15 mouse cellular contexts compared by ENCODE assay signal in the genomic region with DNA sequence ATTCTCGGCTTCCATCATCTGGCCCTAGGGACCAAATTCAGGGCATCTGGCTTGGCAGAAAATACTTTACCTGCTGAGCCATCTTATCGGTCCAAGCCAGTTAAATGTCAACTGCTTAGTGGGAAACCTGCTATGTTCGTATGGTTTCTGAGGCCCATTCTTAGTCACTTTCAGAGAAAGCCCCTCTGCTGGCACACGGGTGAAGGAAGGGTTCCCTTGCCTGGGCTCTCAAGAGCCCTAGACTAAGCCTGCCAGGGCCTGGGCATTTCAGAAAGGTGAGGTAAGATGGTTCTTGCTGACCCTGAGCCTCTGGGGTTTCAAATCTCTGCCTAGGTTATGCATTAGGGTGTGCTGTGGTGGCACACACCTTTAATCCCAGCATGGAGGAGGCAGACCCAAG. TPM values are rescaled to one million over a fixed set of nuclear protein-coding genes. Genes with fewer than 3 reads are reported as not detected.
DNase-seq lines count a peak whose midpoint lies in the region; ATAC-seq and TF ChIP-seq lines count a peak whose summit lies in the region.
"Had no signal": no experiment of that assay in that cellular context is flagged by ENCODE, and none has a peak within 500 bp of the region (broad histone marks: within the 10 kb centered on the region; RNA-seq: fewer than 3 reads in every experiment).

No protein-coding gene starts in this region.

- peaks cover 25% of the 10 kb centered on the region for H3K4me1 ChIP-seq in embryonic facial prominence, embryonic 13.5 days
- H3K4me1 ChIP-seq in embryonic facial prominence, embryonic 10.5 days = peaks cover 58% of the 10 kb centered on the region
- peaks cover 23% of the 10 kb centered on the region; the same call in 1 of the 2 replicates for H3K4me1 ChIP-seq in intestine, embryonic 14.5 days (replicated peaks; ENCODE audit: control insufficient read depth, insufficient read depth, low read length)
- 0 out of 2 replicates have a peak, but pooled peaks cover 3% of the 10 kb centered on the region for H3K4me1 ChIP-seq in intestine, postnatal 0 days (replicated peaks; ENCODE audit: control insufficient read depth, insufficient read depth, low read length)
- peaks cover 16% of the 10 kb centered on the region for H3K4me1 ChIP-seq in midbrain, embryonic 13.5 days (replicated peaks)
- H3K4me1 ChIP-seq in midbrain, embryonic 11.5 days (ENCODE audit: control insufficient read depth, insufficient read depth, low read length) = peaks cover 11% of the 10 kb centered on the region
- peaks cover 6% of the 10 kb centered on the region; the same call in 1 of the 2 replicates for H3K4me1 ChIP-seq in stomach, postnatal 0 days (replicated peaks; ENCODE audit: control insufficient read depth, insufficient read depth)

- peak overlapping the region; percentile 69; the same call in 1 of the 2 replicates for H3K4me2 ChIP-seq in embryonic facial prominence, embryonic 13.5 days
- no peak overlapping the region for H3K4me2 ChIP-seq in intestine, embryonic 14.5 days (ENCODE audit: low read length)
- no peak overlapping the region for H3K4me2 ChIP-seq in intestine, postnatal 0 days (replicated peaks; ENCODE audit: low read depth)
- H3K4me2 ChIP-seq in midbrain, embryonic 13.5 days (replicated peaks) = no peak overlapping the region
- no peak overlapping the region for H3K4me2 ChIP-seq in midbrain, embryonic 11.5 days
- H3K4me2 ChIP-seq in stomach, postnatal 0 days (replicated peaks; ENCODE audit: low read depth) = no peak overlapping the region; the same call in 1 of the 2 replicates

- H3K27ac ChIP-seq in embryonic facial prominence, embryonic 13.5 days = peak overlapping the region; percentile 92; the same call in 1 of the 2 replicates
- H3K27ac ChIP-seq in embryonic facial prominence, embryonic 10.5 days (replicated peaks) = no peak overlapping the region
- H3K27ac ChIP-seq in intestine, embryonic 14.5 days (ENCODE audit: low read depth) = peak overlapping the region; percentile 89
- no peak overlapping the region for H3K27ac ChIP-seq in intestine, postnatal 0 days (ENCODE audit: low read depth, low read length)
- H3K27ac ChIP-seq in midbrain, embryonic 13.5 days = no peak overlapping the region
- H3K27ac ChIP-seq in midbrain, embryonic 11.5 days (ENCODE audit: low read depth, low read length) = no peak overlapping the region
- H3K27ac ChIP-seq in stomach, postnatal 0 days (replicated peaks) = peak overlapping the region; percentile 93

- ATAC-seq in embryonic facial prominence, embryonic 13.5 days (ENCODE audit: insufficient number of reproducible peaks, insufficient read depth, low FRiP score, low TSS enrichment, low read depth) = no peak
- ATAC-seq in intestine, embryonic 14.5 days (replicated peaks; ENCODE audit: low FRiP score, low TSS enrichment, low read depth) = no peak
- ATAC-seq in intestine, postnatal 0 days = no peak
- no peak for ATAC-seq in midbrain, embryonic 13.5 days
- ATAC-seq in midbrain, embryonic 11.5 days (ENCODE audit: low FRiP score) = no peak
- no peak for ATAC-seq in stomach, postnatal 0 days (ENCODE audit: low FRiP score, low TSS enrichment)
- ATAC-seq: midbrain, embryonic 15.5 days had no signal

- TF ChIP-seq CTCF in intestine, postnatal 0 days (IDR thresholded peaks at IDR 0.05; ENCODE audit: low read depth) = no peak
- no peak for TF ChIP-seq CTCF in stomach, postnatal 0 days (IDR thresholded peaks at IDR 0.05; ENCODE audit: low read depth)

- 88% methylated on average over 4 of the region's 4 CpGs for WGBS in embryonic facial prominence, embryonic 13.5 days
- 85% methylated on average over 4 of the region's 4 CpGs for WGBS in embryonic facial prominence, embryonic 10.5 days
- WGBS in intestine, embryonic 14.5 days = 87% methylated on average over 4 of the region's 4 CpGs
- 91% methylated on average over 4 of the region's 4 CpGs for WGBS in intestine, postnatal 0 days
- WGBS in midbrain, embryonic 13.5 days = 85% methylated on average over 4 of the region's 4 CpGs
- WGBS in midbrain, embryonic 11.5 days = 82% methylated on average over 4 of the region's 4 CpGs
- WGBS in stomach, postnatal 0 days = 87% methylated on average over 4 of the region's 4 CpGs

- no peaks in the 10 kb centered on the region for H3K27me3 ChIP-seq in embryonic facial prominence, embryonic 13.5 days
- peaks cover 28% of the 10 kb centered on the region for H3K27me3 ChIP-seq in embryonic facial prominence, embryonic 10.5 days (replicated peaks; ENCODE audit: low read depth, poor library complexity, severe bottlenecking)
- no peaks in the 10 kb centered on the region for H3K27me3 ChIP-seq in intestine, embryonic 14.5 days (replicated peaks; ENCODE audit: control insufficient read depth, insufficient read depth, low read length)
- no peaks in the 10 kb centered on the region for H3K27me3 ChIP-seq in intestine, postnatal 0 days (replicated peaks; ENCODE audit: control insufficient read depth, insufficient read depth, low read length)
- H3K27me3 ChIP-seq in midbrain, embryonic 13.5 days = peaks cover 28% of the 10 kb centered on the region
- H3K27me3 ChIP-seq in midbrain, embryonic 11.5 days (ENCODE audit: control insufficient read depth, insufficient read depth, low read length) = 0 out of 2 replicates have a peak, but pooled peaks cover 3% of the 10 kb centered on the region
- H3K27me3 ChIP-seq in stomach, postnatal 0 days (ENCODE audit: control insufficient read depth, insufficient read depth, low read length) = no peaks in the 10 kb centered on the region
- H3K27me3 ChIP-seq: midbrain, embryonic 15.5 days had no signal

- H3K9ac ChIP-seq in embryonic facial prominence, embryonic 13.5 days = peak overlapping the region; percentile 83
- H3K9ac ChIP-seq in intestine, embryonic 14.5 days (ENCODE audit: low read length) = no peak overlapping the region
- no peak overlapping the region for H3K9ac ChIP-seq in intestine, postnatal 0 days (ENCODE audit: low read depth, low read length)
- H3K9ac ChIP-seq in midbrain, embryonic 13.5 days (replicated peaks) = peak overlapping the region; percentile 42; the same call in 1 of the 2 replicates
- no peak overlapping the region for H3K9ac ChIP-seq in midbrain, embryonic 11.5 days (ENCODE audit: low read length)
- H3K9ac ChIP-seq in stomach, postnatal 0 days (ENCODE audit: low read length) = no peak overlapping the region; the same call in 1 of the 2 replicates
- H3K9ac ChIP-seq: midbrain, embryonic 15.5 days had no signal

- H3K36me3 ChIP-seq in embryonic facial prominence, embryonic 13.5 days = peaks cover 59% of the 10 kb centered on the region
- H3K36me3 ChIP-seq in embryonic facial prominence, embryonic 10.5 days (replicated peaks) = peaks cover 50% of the 10 kb centered on the region
- peaks cover 59% of the 10 kb centered on the region for H3K36me3 ChIP-seq in intestine, embryonic 14.5 days (ENCODE audit: control insufficient read depth, insufficient read depth, low read length)
- H3K36me3 ChIP-seq in intestine, postnatal 0 days (ENCODE audit: control insufficient read depth, insufficient read depth) = peaks cover 40% of the 10 kb centered on the region
- H3K36me3 ChIP-seq in midbrain, embryonic 13.5 days = peaks cover 39% of the 10 kb centered on the region
- H3K36me3 ChIP-seq in midbrain, embryonic 11.5 days (ENCODE audit: control insufficient read depth, insufficient read depth, low read length) = 0 out of 2 replicates have a peak, but pooled peaks cover 2% of the 10 kb centered on the region
- peaks cover 24% of the 10 kb centered on the region for H3K36me3 ChIP-seq in stomach, postnatal 0 days (ENCODE audit: control insufficient read depth, insufficient read depth, low read length)

- DNase-seq in embryonic facial prominence, embryonic 10.5 days (ENCODE audit: low spot score) = no peak
- no peak for DNase-seq in intestine, embryonic 14.5 days (ENCODE audit: low spot score)
- no peak for DNase-seq in midbrain, embryonic 11.5 days (ENCODE audit: low spot score, missing footprints)
- DNase-seq in stomach, postnatal 0 days (ENCODE audit: low spot score) = no peak
- DNase-seq in cerebellum, adult 8-10 months = no peak
- DNase-seq: cerebellum, postnatal 36 days; kidney, adult 11 months; liver; lung, postnatal 36 days; right cerebral cortex, adult 18-20 months; thymus, adult 2 months had no signal

- H3K4me3 ChIP-seq in embryonic facial prominence, embryonic 13.5 days = no peak overlapping the region
- no peak overlapping the region for H3K4me3 ChIP-seq in embryonic facial prominence, embryonic 10.5 days
- H3K4me3 ChIP-seq in intestine, embryonic 14.5 days (ENCODE audit: low read depth, low read length) = no peak overlapping the region
- H3K4me3 ChIP-seq in intestine, postnatal 0 days (ENCODE audit: low read depth, low read length) = no peak overlapping the region
- H3K4me3 ChIP-seq in midbrain, embryonic 13.5 days (replicated peaks) = no peak overlapping the region
- H3K4me3 ChIP-seq in midbrain, embryonic 11.5 days (ENCODE audit: low read depth, low read length) = no peak overlapping the region
- no peak overlapping the region for H3K4me3 ChIP-seq in stomach, postnatal 0 days (ENCODE audit: low read depth, low read length)

- no peak for TF ChIP-seq EP300 in stomach, postnatal 0 days (optimal IDR thresholded peaks at IDR 0.05)

- H3K9me3 ChIP-seq in embryonic facial prominence, embryonic 13.5 days = no peaks in the 10 kb centered on the region
- H3K9me3 ChIP-seq in embryonic facial prominence, embryonic 10.5 days = no peaks in the 10 kb centered on the region
- H3K9me3 ChIP-seq in intestine, embryonic 14.5 days (ENCODE audit: control insufficient read depth, low read length) = no peaks in the 10 kb centered on the region
- no peaks in the 10 kb centered on the region for H3K9me3 ChIP-seq in intestine, postnatal 0 days (ENCODE audit: control insufficient read depth)
- no peaks in the 10 kb centered on the region for H3K9me3 ChIP-seq in midbrain, embryonic 13.5 days
- H3K9me3 ChIP-seq in midbrain, embryonic 11.5 days (ENCODE audit: control insufficient read depth, low read length) = no peaks in the 10 kb centered on the region
- H3K9me3 ChIP-seq in stomach, postnatal 0 days (ENCODE audit: control insufficient read depth, low read length) = no peaks in the 10 kb centered on the region
- H3K9me3 ChIP-seq: midbrain, embryonic 15.5 days had no signal

RNA-seq across cellular contexts. Expression of a gene that starts 1.1 kb away (rescaled TPM):
- polyA plus RNA-seq in embryonic facial prominence, embryonic 13.5 days (2015; fragmentation: Nextera tagmentation; extraction: Ambion mirVana) = 50.4 and 52.5 TPM in 2 replicates
- polyA plus RNA-seq in embryonic facial prominence, embryonic 10.5 days (2016; fragmentation: Nextera tagmentation; extraction: Ambion mirVana) = 23.6 and 25.3 TPM in 2 replicates
- 178 and 179 TPM in 2 replicates for polyA plus RNA-seq in intestine, embryonic 14.5 days (2014; fragmentation: Nextera tagmentation; extraction: Ambion mirVana)
- polyA plus RNA-seq in intestine, postnatal 0 days (2015; fragmentation: Nextera tagmentation; extraction: Ambion mirVana) = 111 and 113 TPM in 2 replicates
- polyA plus RNA-seq in midbrain, embryonic 13.5 days (2015; fragmentation: Nextera tagmentation; extraction: Ambion mirVana) = 21.7 and 23.0 TPM in 2 replicates
- 32.2 and 34.3 TPM in 2 replicates for polyA plus RNA-seq in midbrain, embryonic 11.5 days (2014; fragmentation: Nextera tagmentation; extraction: Ambion mirVana)
- polyA plus RNA-seq in stomach, postnatal 0 days (2015; fragmentation: Nextera tagmentation; extraction: Ambion mirVana) = 167 and 178 TPM in 2 replicates

RNA-seq across cellular contexts. Expression of a gene that starts 7.7 kb away (rescaled TPM):
- 8.8 and 9.3 TPM in 2 replicates for polyA plus RNA-seq in embryonic facial prominence, embryonic 13.5 days (2015; fragmentation: Nextera tagmentation; extraction: Ambion mirVana)
- polyA plus RNA-seq in embryonic facial prominence, embryonic 10.5 days (2016; fragmentation: Nextera tagmentation; extraction: Ambion mirVana) = 9.2 and 10.4 TPM in 2 replicates
- 6.5 and 7.6 TPM in 2 replicates for polyA plus RNA-seq in intestine, embryonic 14.5 days (2014; fragmentation: Nextera tagmentation; extraction: Ambion mirVana)
- 3.6 and 4.2 TPM in 2 replicates for polyA plus RNA-seq in intestine, postnatal 0 days (2015; fragmentation: Nextera tagmentation; extraction: Ambion mirVana)
- 11.0 and 11.5 TPM in 2 replicates for polyA plus RNA-seq in midbrain, embryonic 13.5 days (2015; fragmentation: Nextera tagmentation; extraction: Ambion mirVana)
- 13.7 and 14.2 TPM in 2 replicates for polyA plus RNA-seq in midbrain, embryonic 11.5 days (2014; fragmentation: Nextera tagmentation; extraction: Ambion mirVana)
- 4.6 and 5.0 TPM in 2 replicates for polyA plus RNA-seq in stomach, postnatal 0 days (2015; fragmentation: Nextera tagmentation; extraction: Ambion mirVana)

RNA-seq across cellular contexts. Expression of a gene that starts 8.4 kb away (rescaled TPM):
- 16.3 and 17.7 TPM in 2 replicates for polyA plus RNA-seq in embryonic facial prominence, embryonic 13.5 days (2015; fragmentation: Nextera tagmentation; extraction: Ambion mirVana)
- 17.5 and 19.1 TPM in 2 replicates for polyA plus RNA-seq in embryonic facial prominence, embryonic 10.5 days (2016; fragmentation: Nextera tagmentation; extraction: Ambion mirVana)
- polyA plus RNA-seq in intestine, embryonic 14.5 days (2014; fragmentation: Nextera tagmentation; extraction: Ambion mirVana) = 13.4 and 13.8 TPM in 2 replicates
- polyA plus RNA-seq in intestine, postnatal 0 days (2015; fragmentation: Nextera tagmentation; extraction: Ambion mirVana) = 12.1 and 14.0 TPM in 2 replicates
- 12.5 and 13.9 TPM in 2 replicates for polyA plus RNA-seq in midbrain, embryonic 13.5 days (2015; fragmentation: Nextera tagmentation; extraction: Ambion mirVana)
- polyA plus RNA-seq in midbrain, embryonic 11.5 days (2014; fragmentation: Nextera tagmentation; extraction: Ambion mirVana) = 5.8 and 7.1 TPM in 2 replicates
- 10.7 and 12.4 TPM in 2 replicates for polyA plus RNA-seq in stomach, postnatal 0 days (2015; fragmentation: Nextera tagmentation; extraction: Ambion mirVana)

RNA-seq across cellular contexts. Expression of a gene that starts 19.9 kb away (rescaled TPM):
- polyA plus RNA-seq in embryonic facial prominence, embryonic 13.5 days (2015; fragmentation: Nextera tagmentation; extraction: Ambion mirVana) = 0.42 TPM in 1 of 2 replicates, not detected in the other
- polyA plus RNA-seq in embryonic facial prominence, embryonic 10.5 days (2016; fragmentation: Nextera tagmentation; extraction: Ambion mirVana) = 0.10 and 0.28 TPM in 2 replicates
- polyA plus RNA-seq in intestine, embryonic 14.5 days (2014; fragmentation: Nextera tagmentation; extraction: Ambion mirVana) = 0.15 TPM in 1 of 2 replicates, not detected in the other
- not detected in 2 replicates for polyA plus RNA-seq in intestine, postnatal 0 days (2015; fragmentation: Nextera tagmentation; extraction: Ambion mirVana)
- not detected in 2 replicates for polyA plus RNA-seq in midbrain, embryonic 13.5 days (2015; fragmentation: Nextera tagmentation; extraction: Ambion mirVana)
- 0.16 TPM in 1 of 2 replicates, not detected in the other for polyA plus RNA-seq in midbrain, embryonic 11.5 days (2014; fragmentation: Nextera tagmentation; extraction: Ambion mirVana)
- 0.63 and 1.0 TPM in 2 replicates for polyA plus RNA-seq in stomach, postnatal 0 days (2015; fragmentation: Nextera tagmentation; extraction: Ambion mirVana)

RNA-seq across cellular contexts. Expression of a gene that starts 39.4 kb away (rescaled TPM):
- polyA plus RNA-seq in embryonic facial prominence, embryonic 13.5 days (2015; fragmentation: Nextera tagmentation; extraction: Ambion mirVana) = 2.6 and 5.1 TPM in 2 replicates
- 0.39 TPM in 1 of 2 replicates, not detected in the other for polyA plus RNA-seq in embryonic facial prominence, embryonic 10.5 days (2016; fragmentation: Nextera tagmentation; extraction: Ambion mirVana)
- not detected in 2 replicates for polyA plus RNA-seq in intestine, embryonic 14.5 days (2014; fragmentation: Nextera tagmentation; extraction: Ambion mirVana)
- polyA plus RNA-seq in intestine, postnatal 0 days (2015; fragmentation: Nextera tagmentation; extraction: Ambion mirVana) = 0.24 and 0.90 TPM in 2 replicates
- polyA plus RNA-seq in midbrain, embryonic 13.5 days (2015; fragmentation: Nextera tagmentation; extraction: Ambion mirVana) = not detected in 2 replicates
- not detected in 2 replicates for polyA plus RNA-seq in midbrain, embryonic 11.5 days (2014; fragmentation: Nextera tagmentation; extraction: Ambion mirVana)
- polyA plus RNA-seq in stomach, postnatal 0 days (2015; fragmentation: Nextera tagmentation; extraction: Ambion mirVana) = 0.24 and 0.46 TPM in 2 replicates
- polyA plus RNA-seq: midbrain, embryonic 15.5 days had no signal

Comparison
In these comparisons a context has a peak if more than half of its experiments do, and no peak if none do; other contexts are left out.
1. H3K27ac ChIP-seq: peak in embryonic facial prominence, embryonic 13.5 days (single experiment), intestine, embryonic 14.5 days (single experiment) and stomach, postnatal 0 days (single experiment); none in embryonic facial prominence, embryonic 10.5 days (single experiment), intestine, postnatal 0 days (single experiment), midbrain, embryonic 13.5 days (single experiment) and midbrain, embryonic 11.5 days (single experiment).
2. H3K9ac ChIP-seq: peak in embryonic facial prominence, embryonic 13.5 days (single experiment) and midbrain, embryonic 13.5 days (single experiment); none in intestine, embryonic 14.5 days (single experiment), intestine, postnatal 0 days (single experiment), midbrain, embryonic 11.5 days (single experiment) and stomach, postnatal 0 days (single experiment).